9 mouse cellular contexts compared by ENCODE assay signal in the genomic region with DNA sequence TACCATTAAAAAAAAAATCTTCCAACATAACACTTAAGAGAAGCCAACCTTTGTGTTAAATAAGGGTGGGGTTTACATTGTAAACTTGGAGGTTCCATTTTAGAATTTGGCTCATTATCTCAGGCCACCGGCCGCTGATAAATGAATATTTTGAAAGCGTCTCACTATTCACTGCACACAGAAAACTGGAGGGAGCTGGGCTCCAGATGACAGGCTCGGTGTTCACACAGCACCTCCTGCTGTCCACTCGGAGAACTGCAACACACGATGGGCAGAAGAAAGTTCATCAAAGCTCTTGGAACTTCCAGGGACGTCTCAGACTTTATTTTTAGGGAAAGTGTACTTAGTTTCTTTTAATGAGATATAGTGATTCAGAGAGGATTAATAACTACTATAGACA.
DNase-seq lines count a peak whose midpoint lies in the region; ATAC-seq lines count a peak whose summit lies in the region.
"Had no signal": no experiment of that assay in that cellular context is flagged by ENCODE, and none has a peak within 500 bp of the region (broad histone marks: within the 10 kb centered on the region; RNA-seq: fewer than 3 reads in every experiment).

No protein-coding gene starts in this region.

- no peaks in the 10 kb centered on the region for H3K27me3 ChIP-seq in liver, embryonic 12.5 days (replicated peaks)
- peaks cover 4% of the 10 kb centered on the region; the same call in 1 of the 2 replicates for H3K27me3 ChIP-seq in embryonic facial prominence, embryonic 10.5 days (replicated peaks; ENCODE audit: low read depth, poor library complexity, severe bottlenecking)
- no peaks in the 10 kb centered on the region for H3K27me3 ChIP-seq in neural tube, embryonic 14.5 days (ENCODE audit: control insufficient read depth, insufficient read depth, low read length)
- H3K27me3 ChIP-seq: stomach, embryonic 15.5 days had no signal

- H3K4me1 ChIP-seq in liver, embryonic 12.5 days: no peaks in the 10 kb centered on the region
- H3K4me1 ChIP-seq in embryonic facial prominence, embryonic 10.5 days: 0 out of 2 replicates have a peak, but pooled peaks cover 5% of the 10 kb centered on the region
- H3K4me1 ChIP-seq in neural tube, embryonic 14.5 days (ENCODE audit: control insufficient read depth, insufficient read depth, low read length): no peaks in the 10 kb centered on the region
- H3K4me1 ChIP-seq: stomach, embryonic 15.5 days had no signal

- H3K9me3 ChIP-seq in liver, embryonic 12.5 days (replicated peaks): no peaks in the 10 kb centered on the region
- no peaks in the 10 kb centered on the region for H3K9me3 ChIP-seq in embryonic facial prominence, embryonic 10.5 days
- no peaks in the 10 kb centered on the region for H3K9me3 ChIP-seq in neural tube, embryonic 14.5 days (ENCODE audit: control insufficient read depth, low read length)
- H3K9me3 ChIP-seq: stomach, embryonic 15.5 days had no signal

- H3K9ac ChIP-seq in liver, embryonic 12.5 days: no peak overlapping the region
- no peak overlapping the region for H3K9ac ChIP-seq in neural tube, embryonic 14.5 days (replicated peaks; ENCODE audit: low read depth, low read length)
- H3K9ac ChIP-seq: stomach, embryonic 15.5 days had no signal

- no peak overlapping the region for H3K4me3 ChIP-seq in liver, embryonic 12.5 days
- H3K4me3 ChIP-seq in embryonic facial prominence, embryonic 10.5 days: no peak overlapping the region
- no peak overlapping the region for H3K4me3 ChIP-seq in neural tube, embryonic 14.5 days (ENCODE audit: low read depth, low read length)
- H3K4me3 ChIP-seq: stomach, embryonic 15.5 days had no signal

- ATAC-seq in liver, embryonic 12.5 days: no peak
- ATAC-seq in hematopoietic stem cell, adult 5-6 weeks (replicated peaks in 1 of 2; ENCODE audit: insufficient read depth in 1 of 2, low FRiP score in 2 of 2, low TSS enrichment in 1 of 2, low read depth in 1 of 2, poor library complexity in 2 of 2, severe bottlenecking in 2 of 2): peak; percentile 74 to 76
- ATAC-seq in neural tube, embryonic 14.5 days (ENCODE audit: low read depth): 0 out of 2 replicates have a peak, but pooled peaks have one; percentile 26

- no peak overlapping the region for H3K27ac ChIP-seq in liver, embryonic 12.5 days
- H3K27ac ChIP-seq in embryonic facial prominence, embryonic 10.5 days (replicated peaks): no peak overlapping the region
- H3K27ac ChIP-seq in neural tube, embryonic 14.5 days (ENCODE audit: low read depth, low read length): no peak overlapping the region
- H3K27ac ChIP-seq: stomach, embryonic 15.5 days had no signal

- 5% methylated on average over 7 of the region's 7 CpGs for WGBS in liver, embryonic 12.5 days (ENCODE audit: insufficient replicate concordance)
- WGBS in embryonic facial prominence, embryonic 10.5 days: 4% methylated on average over 7 of the region's 7 CpGs
- 1% methylated on average over 7 of the region's 7 CpGs for WGBS in neural tube, embryonic 14.5 days

- H3K36me3 ChIP-seq in liver, embryonic 12.5 days: no peaks in the 10 kb centered on the region
- no peaks in the 10 kb centered on the region for H3K36me3 ChIP-seq in embryonic facial prominence, embryonic 10.5 days (replicated peaks)
- no peaks in the 10 kb centered on the region for H3K36me3 ChIP-seq in neural tube, embryonic 14.5 days (ENCODE audit: control insufficient read depth, insufficient read depth, low read length)
- H3K36me3 ChIP-seq: stomach, embryonic 15.5 days had no signal

- peak; percentile 56 for DNase-seq in liver
- peak; percentile 73 to 78 for DNase-seq in adrenal gland, postnatal 36 days
- peak; percentile 82 for DNase-seq in embryonic facial prominence, embryonic 10.5 days (ENCODE audit: low spot score)
- DNase-seq in left cerebral cortex, postnatal 14 days (ENCODE audit: low spot score in 2 of 2): peak; percentile 72 to 77
- peak; percentile 73 for DNase-seq in thymus, postnatal 4 days

- no peak overlapping the region for H3K4me2 ChIP-seq in liver, embryonic 12.5 days
- H3K4me2 ChIP-seq in neural tube, embryonic 14.5 days (ENCODE audit: low read depth, low read length): no peak overlapping the region
- H3K4me2 ChIP-seq: stomach, embryonic 15.5 days had no signal

- intact Hi-C loops in left cerebral cortex, postnatal 14 days (cut with DNase I): loop anchor here (5.0 to 10.0 kb wide), 4 partner anchors 405 to 957 kb away; partner anchors contain the start of gene Wt1
